Mouse (Mus musculus): Measurements from ENCODE around the gene Gabrp. TPM values are rescaled to one million over a fixed set of nuclear protein-coding genes. Genes with fewer than 3 reads are reported as not detected.
A peak's percentile ranks its signal among the peaks of the same experiment; 100 is the strongest.

The Gabrp gene
- polyA plus RNA-seq, 1 experiment from 2014 or later, result not detected

DNA sequence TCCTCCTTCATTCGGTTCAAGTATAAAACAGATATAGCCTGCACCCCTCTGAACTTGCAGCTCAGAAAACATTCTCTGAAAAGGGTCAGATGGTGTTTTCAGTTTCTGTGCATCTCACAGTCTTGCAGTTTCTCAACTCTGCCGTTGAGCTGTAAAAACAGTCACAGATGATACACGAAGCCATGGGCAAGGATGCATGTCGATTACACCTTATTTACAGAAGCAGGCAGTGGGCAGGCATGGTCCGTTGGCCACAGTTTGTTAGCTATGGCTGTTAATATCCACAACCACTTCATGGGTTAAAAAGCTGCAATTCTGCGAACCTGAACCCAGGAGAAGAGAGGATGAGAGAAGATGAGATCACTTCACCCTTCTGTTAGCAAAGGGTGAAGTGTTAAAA, 7.9 kb upstream of the Gabrp start:
- Histone ChIP-seq H3K9ac (replicated peaks; ENCODE audit: low read depth, low read length) (no peak overlapping the region), H3K4me3 (ENCODE audit: low read depth, low read length) (no peak overlapping the region), H3K9me3 (ENCODE audit: control insufficient read depth, low read depth, low read length) (no peaks in the 10 kb centered on the region), H3K27ac (ENCODE audit: low read length) (no peak overlapping the region), H3K4me2 (replicated peaks; ENCODE audit: low read depth, low read length) (no peak overlapping the region), H3K36me3 (ENCODE audit: control insufficient read depth, insufficient read depth, low read length) (no peaks in the 10 kb centered on the region), H3K27me3 (ENCODE audit: control insufficient read depth, insufficient read depth, low read length) (no peaks in the 10 kb centered on the region), H3K4me1 (ENCODE audit: control insufficient read depth, insufficient read depth, low read length) (no peaks in the 10 kb centered on the region)
- WGBS, result 82% methylated on average over 6 of the region's 6 CpGs
- no peak for ATAC-seq (ENCODE audit: insufficient number of reproducible peaks, insufficient read depth, low FRiP score, low read depth)

DNA sequence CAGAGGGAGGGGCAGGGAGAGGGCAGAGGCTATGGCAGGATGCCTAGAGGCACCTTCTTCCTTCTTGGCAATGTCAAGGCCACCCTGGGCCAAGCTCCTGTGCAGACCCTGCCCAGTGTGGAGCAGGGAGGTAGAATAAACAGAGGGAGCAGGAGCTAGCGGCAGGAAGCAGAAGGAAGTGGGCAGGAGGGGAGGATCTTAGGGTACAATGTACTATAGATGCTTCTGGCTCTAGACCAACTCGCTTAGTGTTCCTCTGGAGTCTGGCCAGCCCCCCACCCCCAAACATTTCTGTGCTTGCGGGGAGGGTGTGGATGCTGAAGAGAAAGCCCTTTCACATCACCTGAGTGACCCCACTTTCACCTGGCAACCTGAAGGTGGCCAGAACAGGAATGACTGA, 862 bp upstream of the Gabrp start:
- no peaks in the 10 kb centered on the region for H3K27me3 ChIP-seq (ENCODE audit: control insufficient read depth, insufficient read depth, low read length)
- no peaks in the 10 kb centered on the region for H3K9me3 ChIP-seq (ENCODE audit: control insufficient read depth, low read depth, low read length)
- 45% methylated on average over 3 of the region's 3 CpGs for WGBS
- H3K4me2 ChIP-seq (replicated peaks; ENCODE audit: low read depth, low read length), result no peak overlapping the region
- no peak overlapping the region for H3K27ac ChIP-seq (ENCODE audit: low read length)
- no peak overlapping the region for H3K4me3 ChIP-seq (ENCODE audit: low read depth, low read length)
- H3K36me3 ChIP-seq (ENCODE audit: control insufficient read depth, insufficient read depth, low read length), result no peaks in the 10 kb centered on the region
- H3K9ac ChIP-seq (replicated peaks; ENCODE audit: low read depth, low read length), result no peak overlapping the region
- H3K4me1 ChIP-seq (ENCODE audit: control insufficient read depth, insufficient read depth, low read length), result no peaks in the 10 kb centered on the region
- no peak for ATAC-seq (ENCODE audit: insufficient number of reproducible peaks, insufficient read depth, low FRiP score, low read depth)

DNA sequence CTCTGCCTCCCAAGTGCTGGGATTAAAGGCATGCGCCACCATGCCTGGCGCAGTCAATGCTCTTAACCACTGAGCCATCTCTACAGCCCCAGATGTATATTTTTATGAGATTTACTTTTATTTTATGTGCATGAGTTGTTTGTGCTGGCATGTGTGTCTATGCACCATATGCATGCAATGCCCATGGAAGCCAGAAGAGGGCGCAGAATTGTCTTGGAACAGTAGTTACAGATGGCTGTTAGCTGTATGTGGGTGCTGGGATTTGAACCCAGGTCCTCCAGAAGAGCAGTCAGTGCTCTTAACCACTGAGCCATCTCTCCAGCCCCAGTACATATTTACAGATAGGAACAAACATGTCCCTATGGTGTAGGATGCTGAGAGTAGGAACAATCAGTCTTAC, 3.8 kb downstream of the Gabrp start:
- ATAC-seq (ENCODE audit: insufficient number of reproducible peaks, insufficient read depth, low FRiP score, low read depth), result no peak
- H3K27ac ChIP-seq (ENCODE audit: low read length), result no peak overlapping the region
- no peak overlapping the region for H3K4me3 ChIP-seq (ENCODE audit: low read depth, low read length)
- H3K9ac ChIP-seq (replicated peaks; ENCODE audit: low read depth, low read length), result no peak overlapping the region
- H3K36me3 ChIP-seq (ENCODE audit: control insufficient read depth, insufficient read depth, low read length), result no peaks in the 10 kb centered on the region
- no peaks in the 10 kb centered on the region for H3K27me3 ChIP-seq (ENCODE audit: control insufficient read depth, insufficient read depth, low read length)
- no peaks in the 10 kb centered on the region for H3K4me1 ChIP-seq (ENCODE audit: control insufficient read depth, insufficient read depth, low read length)
- H3K9me3 ChIP-seq (ENCODE audit: control insufficient read depth, low read depth, low read length), result no peaks in the 10 kb centered on the region
- WGBS, result 81% methylated on average over 3 of the region's 3 CpGs
- no peak overlapping the region for H3K4me2 ChIP-seq (replicated peaks; ENCODE audit: low read depth, low read length)

DNA sequence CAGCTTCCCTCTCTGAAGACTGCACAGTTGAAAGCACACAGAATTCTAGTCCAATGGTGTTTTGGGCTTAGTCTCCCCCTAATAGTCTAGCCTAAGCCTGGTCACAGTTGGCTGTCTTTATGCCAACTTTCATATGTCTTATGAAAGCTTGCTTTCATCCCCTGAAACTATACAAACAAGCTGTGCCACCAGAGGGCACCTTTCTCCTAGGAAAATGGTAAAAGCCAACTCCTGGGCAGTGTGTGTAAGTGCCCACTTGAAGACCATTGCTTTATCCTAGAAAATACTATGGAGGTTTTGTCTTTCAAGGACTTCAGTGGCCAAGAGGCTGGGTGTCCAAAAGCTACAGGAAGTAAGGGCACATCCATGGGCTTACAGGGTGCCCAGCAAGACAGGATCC, 8.3 kb downstream of the Gabrp start:
- Histone ChIP-seq H3K9ac (replicated peaks; ENCODE audit: low read depth, low read length) (no peak overlapping the region), H3K27me3 (ENCODE audit: control insufficient read depth, insufficient read depth, low read length) (no peaks in the 10 kb centered on the region), H3K4me1 (ENCODE audit: control insufficient read depth, insufficient read depth, low read length) (no peaks in the 10 kb centered on the region), H3K4me2 (replicated peaks; ENCODE audit: low read depth, low read length) (no peak overlapping the region), H3K4me3 (ENCODE audit: low read depth, low read length) (no peak overlapping the region), H3K27ac (ENCODE audit: low read length) (no peak overlapping the region), H3K36me3 (ENCODE audit: control insufficient read depth, insufficient read depth, low read length) (no peaks in the 10 kb centered on the region), H3K9me3 (ENCODE audit: control insufficient read depth, low read depth, low read length) (no peaks in the 10 kb centered on the region)
- no peak for ATAC-seq (ENCODE audit: insufficient number of reproducible peaks, insufficient read depth, low FRiP score, low read depth)

DNA sequence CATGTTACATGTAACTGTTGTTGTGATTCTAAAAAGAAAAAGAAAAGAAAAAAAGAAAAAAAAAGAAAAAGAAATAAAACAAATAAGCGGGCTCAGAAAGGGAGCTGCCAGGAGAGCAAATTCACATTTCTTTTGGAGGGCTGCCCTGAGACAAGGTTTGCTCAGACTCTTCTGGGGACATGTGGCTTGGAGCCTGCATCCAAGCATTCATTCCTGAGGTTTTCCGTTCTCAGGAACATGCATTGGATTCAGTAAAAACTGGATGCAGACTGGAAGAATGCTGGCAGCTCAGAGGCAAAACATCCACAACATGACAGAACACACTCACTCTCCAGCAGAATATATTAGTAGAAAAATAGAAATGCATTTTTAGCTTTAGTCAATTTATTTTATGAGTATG, 14.8 kb downstream of the Gabrp start:
- H3K9me3 ChIP-seq (ENCODE audit: control insufficient read depth, low read depth, low read length), result no peaks in the 10 kb centered on the region
- H3K9ac ChIP-seq (replicated peaks; ENCODE audit: low read depth, low read length), result no peak overlapping the region
- H3K4me2 ChIP-seq (replicated peaks; ENCODE audit: low read depth, low read length), result no peak overlapping the region
- no peak overlapping the region for H3K4me3 ChIP-seq (ENCODE audit: low read depth, low read length)
- H3K4me1 ChIP-seq (ENCODE audit: control insufficient read depth, insufficient read depth, low read length), result no peaks in the 10 kb centered on the region
- 88% methylated on average over 2 of the region's 2 CpGs for WGBS
- no peaks in the 10 kb centered on the region for H3K36me3 ChIP-seq (ENCODE audit: control insufficient read depth, insufficient read depth, low read length)
- H3K27me3 ChIP-seq (ENCODE audit: control insufficient read depth, insufficient read depth, low read length), result no peaks in the 10 kb centered on the region
- H3K27ac ChIP-seq (ENCODE audit: low read length), result no peak overlapping the region
- ATAC-seq (ENCODE audit: insufficient number of reproducible peaks, insufficient read depth, low FRiP score, low read depth), result no peak

DNA sequence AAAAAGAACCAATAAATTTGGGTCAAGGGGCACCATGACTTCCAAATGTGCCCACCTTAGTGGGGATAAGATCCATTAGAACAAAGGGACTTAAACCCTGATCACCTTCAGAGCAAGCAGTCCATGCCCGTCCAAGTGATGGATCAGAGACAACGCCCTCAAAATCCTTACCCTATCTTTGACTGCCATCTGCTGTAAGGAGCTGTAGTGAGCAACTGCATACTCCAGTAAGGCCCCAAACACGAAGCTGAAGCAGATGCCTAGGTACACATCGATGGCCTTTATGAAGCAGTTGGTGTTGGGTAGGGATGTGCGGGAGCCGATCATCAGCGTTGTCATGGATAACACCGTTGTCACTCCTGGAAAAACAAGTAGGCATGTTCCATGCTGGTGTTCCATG, 24.6 kb downstream of the Gabrp start:
- H3K4me1 ChIP-seq (ENCODE audit: control insufficient read depth, insufficient read depth, low read length), result no peaks in the 10 kb centered on the region
- H3K4me3 ChIP-seq (ENCODE audit: low read depth, low read length), result no peak overlapping the region
- no peaks in the 10 kb centered on the region for H3K27me3 ChIP-seq (ENCODE audit: control insufficient read depth, insufficient read depth, low read length)
- ATAC-seq (ENCODE audit: insufficient number of reproducible peaks, insufficient read depth, low FRiP score, low read depth), result 0 out of 2 replicates have a peak, but pooled peaks have one; percentile 28
- WGBS, result 77% methylated on average over 8 of the region's 8 CpGs
- no peaks in the 10 kb centered on the region for H3K36me3 ChIP-seq (ENCODE audit: control insufficient read depth, insufficient read depth, low read length)
- no peaks in the 10 kb centered on the region for H3K9me3 ChIP-seq (ENCODE audit: control insufficient read depth, low read depth, low read length)
- H3K4me2 ChIP-seq (replicated peaks; ENCODE audit: low read depth, low read length), result no peak overlapping the region
- no peak overlapping the region for H3K9ac ChIP-seq (replicated peaks; ENCODE audit: low read depth, low read length)
- no peak overlapping the region for H3K27ac ChIP-seq (ENCODE audit: low read length)

DNA sequence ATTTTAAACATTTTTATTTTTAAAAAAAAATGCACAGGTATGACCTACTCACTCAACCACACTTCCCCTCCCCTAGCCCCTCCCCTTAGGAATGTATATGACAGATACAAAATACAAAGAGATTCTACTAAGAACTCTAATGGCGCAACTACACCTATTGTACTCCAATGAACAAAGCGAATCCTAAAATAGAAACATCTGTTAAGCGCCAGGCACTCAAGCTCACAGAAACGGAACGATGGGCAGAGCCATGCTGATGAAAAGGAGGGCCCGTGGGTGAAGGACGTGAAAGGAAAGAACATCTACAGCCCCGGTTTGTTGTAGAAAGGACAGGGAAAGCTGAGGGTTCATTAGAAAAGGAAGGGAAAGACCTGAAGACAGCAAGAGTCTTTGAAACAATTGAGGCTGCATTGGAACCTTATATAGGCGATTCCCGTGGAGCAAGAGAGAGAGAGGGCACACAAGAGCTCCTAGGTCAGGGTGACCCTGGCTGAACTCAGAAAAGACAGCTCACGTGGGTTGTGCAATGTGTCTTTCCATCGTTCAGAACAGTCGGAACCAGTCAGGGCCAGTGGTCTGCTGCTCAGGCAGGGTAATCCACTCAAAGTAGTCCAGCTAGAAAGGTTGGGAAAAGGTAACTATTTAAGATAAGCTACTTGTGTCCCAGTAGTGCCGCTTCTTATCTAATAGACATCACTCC, 27.7 kb downstream of the Gabrp start:
- Histone ChIP-seq H3K4me3 (ENCODE audit: low read depth, low read length) (no peak overlapping the region), H3K9me3 (ENCODE audit: control insufficient read depth, low read depth, low read length) (no peaks in the 10 kb centered on the region), H3K27me3 (ENCODE audit: control insufficient read depth, insufficient read depth, low read length) (no peaks in the 10 kb centered on the region), H3K9ac (replicated peaks; ENCODE audit: low read depth, low read length) (no peak overlapping the region), H3K4me1 (ENCODE audit: control insufficient read depth, insufficient read depth, low read length) (no peaks in the 10 kb centered on the region), H3K27ac (ENCODE audit: low read length) (no peak overlapping the region), H3K4me2 (replicated peaks; ENCODE audit: low read depth, low read length) (no peak overlapping the region), H3K36me3 (ENCODE audit: control insufficient read depth, insufficient read depth, low read length) (no peaks in the 10 kb centered on the region)
- 81% methylated on average over 14 of the region's 14 CpGs for WGBS
- ATAC-seq (ENCODE audit: insufficient number of reproducible peaks, insufficient read depth, low FRiP score, low read depth), result no peak

DNA sequence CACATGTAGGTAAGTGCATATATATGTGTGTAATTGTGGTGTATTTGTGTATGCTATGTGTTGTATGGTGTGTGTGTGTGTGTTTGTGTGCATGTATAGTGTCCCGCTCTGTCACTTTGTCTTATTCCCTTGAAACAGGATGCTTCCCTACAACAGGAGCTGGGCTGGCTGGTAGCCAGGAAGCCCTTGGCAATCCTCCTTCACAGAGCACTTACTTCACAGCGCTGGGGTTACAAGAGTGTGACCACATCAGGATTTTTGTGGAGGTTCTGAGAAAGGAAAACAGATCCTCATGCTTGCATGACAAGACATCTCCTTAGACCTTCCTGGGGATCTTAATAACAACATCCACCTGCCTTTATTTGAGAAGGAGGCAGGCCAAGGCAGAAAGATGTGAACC, 31.4 kb downstream of the Gabrp start:
- Histone ChIP-seq H3K36me3 (ENCODE audit: control insufficient read depth, insufficient read depth, low read length) (no peaks in the 10 kb centered on the region), H3K27me3 (ENCODE audit: control insufficient read depth, insufficient read depth, low read length) (no peaks in the 10 kb centered on the region), H3K9ac (replicated peaks; ENCODE audit: low read depth, low read length) (no peak overlapping the region), H3K4me3 (ENCODE audit: low read depth, low read length) (no peak overlapping the region), H3K4me1 (ENCODE audit: control insufficient read depth, insufficient read depth, low read length) (no peaks in the 10 kb centered on the region), H3K4me2 (replicated peaks; ENCODE audit: low read depth, low read length) (no peak overlapping the region), H3K27ac (ENCODE audit: low read length) (no peak overlapping the region), H3K9me3 (ENCODE audit: control insufficient read depth, low read depth, low read length) (no peaks in the 10 kb centered on the region)
- 59% methylated on average over 2 of the region's 2 CpGs for WGBS
- no peak for ATAC-seq (ENCODE audit: insufficient number of reproducible peaks, insufficient read depth, low FRiP score, low read depth)

DNA sequence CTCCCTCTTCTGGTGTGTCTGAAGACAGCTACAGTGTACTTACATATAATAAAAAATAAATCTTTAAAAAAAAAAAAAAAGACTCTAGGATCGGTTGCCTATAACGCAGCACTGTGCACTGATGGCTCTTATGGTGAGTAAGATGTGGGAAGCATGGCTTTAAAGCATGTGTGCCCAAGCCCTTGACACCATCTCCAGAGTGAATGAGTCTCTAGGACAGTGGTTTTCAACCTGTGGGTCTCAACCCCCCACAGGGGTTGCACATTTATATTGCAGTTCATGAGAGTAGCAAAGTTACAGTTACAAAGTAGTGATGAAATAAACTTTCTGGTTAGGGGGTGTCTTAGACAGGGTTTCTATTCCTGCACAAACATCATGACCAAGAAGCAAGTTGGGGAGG, 33.8 kb downstream of the Gabrp start:
- H3K9ac ChIP-seq (replicated peaks; ENCODE audit: low read depth, low read length), result no peak overlapping the region
- H3K36me3 ChIP-seq (ENCODE audit: control insufficient read depth, insufficient read depth, low read length), result no peaks in the 10 kb centered on the region
- H3K9me3 ChIP-seq (ENCODE audit: control insufficient read depth, low read depth, low read length), result no peaks in the 10 kb centered on the region
- ATAC-seq (ENCODE audit: insufficient number of reproducible peaks, insufficient read depth, low FRiP score, low read depth), result no peak
- H3K27ac ChIP-seq (ENCODE audit: low read length), result no peak overlapping the region
- H3K4me3 ChIP-seq (ENCODE audit: low read depth, low read length), result no peak overlapping the region
- H3K4me2 ChIP-seq (replicated peaks; ENCODE audit: low read depth, low read length), result no peak overlapping the region
- no peaks in the 10 kb centered on the region for H3K27me3 ChIP-seq (ENCODE audit: control insufficient read depth, insufficient read depth, low read length)
- WGBS, result 96% methylated on average over 2 of the region's 2 CpGs
- H3K4me1 ChIP-seq (ENCODE audit: control insufficient read depth, insufficient read depth, low read length), result no peaks in the 10 kb centered on the region
